Mouse (Mus musculus): ENCODE results near the gene Vbp1.

DNA sequence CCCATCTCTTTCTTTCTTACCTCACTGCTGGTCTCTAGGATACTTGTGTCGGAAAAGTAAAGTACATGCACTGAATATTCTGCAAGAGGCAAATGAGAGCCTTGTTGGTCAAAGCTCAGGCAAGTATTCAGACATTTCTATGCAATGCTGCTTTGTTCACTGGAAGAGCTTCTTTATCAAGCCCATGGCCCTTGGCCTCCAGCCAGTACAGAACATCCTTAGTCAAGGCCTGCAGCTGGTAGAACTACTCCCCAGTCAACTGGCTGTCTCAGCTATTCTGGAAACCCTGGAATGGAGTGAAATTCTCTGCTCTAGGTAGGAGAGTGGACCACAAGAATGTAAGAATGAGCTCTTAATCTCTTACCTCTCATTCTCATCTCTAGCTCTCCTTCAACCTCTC is 24.2 kb upstream of the Vbp1 start:
- TF ChIP-seq POLR2A (IDR thresholded peaks at IDR 0.05; ENCODE audit: insufficient read depth, low read depth, low read length) (no peak), CTCF (IDR thresholded peaks at IDR 0.05) (no peak)
